Mouse (Mus musculus) ES-E14 (cell line): ENCODE results near the gene Fgd6. TPM values are rescaled to one million over a fixed set of nuclear protein-coding genes. Genes with fewer than 3 reads are reported as not detected.

Source experiments
- DNase-seq: peaks from one replicate; pipeline ENCODE4 v3.0.0-alpha.2; 2013; ENCODE audit warnings: low read depth, low spot score
- H3K27ac ChIP-seq: 2 replicates; pipeline ENCODE4 v1.5.1; 2012; ENCODE audit warnings: low read depth, mild to moderate bottlenecking, low read length, moderate library complexity, mixed read lengths; ENCODE audit not compliant: poor library complexity, insufficient read depth, severe bottlenecking
- H3K36me3 ChIP-seq: 2 replicates; pipeline ENCODE4 v1.6.1; 2012; ENCODE audit warnings: mild to moderate bottlenecking, low read length, moderate library complexity, mixed read lengths; ENCODE audit not compliant: control insufficient read depth, poor library complexity, insufficient read depth, severe bottlenecking
- H3K4me1 ChIP-seq, 2 experiments: fragments of 150-350 bp in 1 of 2; sonication (generic) in 1 of 2; 2 replicates each; pipeline ENCODE4 v1.6.1; 2012; ENCODE audit warnings: low read length in 2 of 2, mild to moderate bottlenecking in 1 of 2, mixed read lengths in 1 of 2; ENCODE audit not compliant: control insufficient read depth in 2 of 2, insufficient read depth in 2 of 2, poor library complexity in 1 of 2
- H3K4me3 ChIP-seq, 2 experiments: fragments of 150-350 bp in 1 of 2; sonication (generic) in 1 of 2; 2 replicates each; pipeline ENCODE4 v1.5.1; 2012; ENCODE audit warnings: low read length in 2 of 2, low read depth in 1 of 2, mild to moderate bottlenecking in 1 of 2, mixed read lengths in 1 of 2; ENCODE audit not compliant: insufficient read depth in 1 of 2, poor library complexity in 1 of 2, severe bottlenecking in 1 of 2
- H3K9ac ChIP-seq: 2 replicates; pipeline ENCODE4 v1.6.1; 2012; ENCODE audit warnings: low read depth, mild to moderate bottlenecking, low read length, mixed read lengths; ENCODE audit not compliant: poor library complexity, insufficient read depth, severe bottlenecking
- H3K9me3 ChIP-seq: fragments of 150-350 bp; sonication (generic); 2 replicates; pipeline ENCODE4 v1.6.1; 2012; ENCODE audit warnings: low read depth, mild to moderate bottlenecking, low read length; ENCODE audit not compliant: control insufficient read depth, insufficient read depth
- CHD2 ChIP-seq: IDR thresholded peaks from 2 replicates; pipeline ENCODE4 v1.6.1; 2014; ENCODE audit warnings: mild to moderate bottlenecking, low read depth, low read length, inconsistent platforms
- HCFC1 ChIP-seq: IDR thresholded peaks from 2 replicates; pipeline ENCODE4 v1.6.1; 2012; ENCODE audit warnings: low read length, inconsistent platforms, borderline replicate concordance; ENCODE audit not compliant: insufficient read depth
- MAFK ChIP-seq: IDR thresholded peaks from 2 replicates; pipeline ENCODE4 v1.6.1; 2014; ENCODE audit warnings: mild to moderate bottlenecking, low read depth, low read length, inconsistent platforms; ENCODE audit not compliant: insufficient read depth
- ZC3H11A ChIP-seq: IDR thresholded peaks from 2 replicates; pipeline ENCODE4 v1.6.1; 2012; ENCODE audit warnings: low read depth, mild to moderate bottlenecking, inconsistent platforms, low read length, borderline replicate concordance
- ZNF384 ChIP-seq: IDR thresholded peaks from 2 replicates; pipeline ENCODE4 v1.6.1; 2012; ENCODE audit warnings: low read depth, low read length, inconsistent platforms
- in situ Hi-C, 2 experiments: fragments of 600-800 bp; cut with MboI; formaldehyde crosslinking; loops; one replicate each; pipeline ENCODE4 v1.15.1; 2025; ENCODE audit warnings: low sequenced_read_pairs in 2 of 2, inconsistent platforms in 1 of 2; ENCODE audit not compliant: unreplicated experiment in 2 of 2
- total RNA-seq: library from RNA; depleted of rRNA; stranded (reverse); fragments of 300-350 nt; gene quantifications from 2 replicates; pipeline ENCODE4 v1.2.3, GENCODE M21; 2012

Gene Fgd6
- total RNA-seq, 1 experiment = 4.4 TPM

GRCm38 (mm10) chr10:94037196-94037595, 1.4 kb downstream of the Fgd6 start:
- Histone ChIP-seq H3K27ac (no peak overlapping the region), H3K9ac (no peak overlapping the region), H3K36me3 (no peaks in the 10 kb centered on the region), H3K4me1 (peaks cover 0 to 5% of the 10 kb centered on the region in 2 experiments; a peak in 2 of 4 replicates), H3K4me3 (peak overlapping the region in 1 of 2 experiments; percentile 100; a peak in 1 of 4 replicates), H3K9me3 (no peaks in the 10 kb centered on the region)
- no peak for TF ChIP-seq ZC3H11A
- no peak for TF ChIP-seq HCFC1
- TF ChIP-seq MAFK = no peak
- no peak for TF ChIP-seq CHD2
- no peak for TF ChIP-seq ZNF384
- no peak for DNase-seq
- in situ Hi-C loops = no loop called here

- Histone ChIP-seq H3K9me3 (no peaks in the 10 kb centered on the region), H3K36me3 (no peaks in the 10 kb centered on the region), H3K4me3 (no peak overlapping the region), H3K27ac (no peak overlapping the region), H3K4me1 (peaks cover 0 to 5% of the 10 kb centered on the region in 2 experiments; a peak in 2 of 4 replicates), H3K9ac (no peak overlapping the region)
- no peak for DNase-seq
- in situ Hi-C loops = no loop called here
- TF ChIP-seq ZC3H11A = no peak
- TF ChIP-seq CHD2 = no peak
- no peak for TF ChIP-seq MAFK
- TF ChIP-seq HCFC1 = no peak
- no peak for TF ChIP-seq ZNF384
Measured at GRCm38 (mm10) chr10:94037596-94037995, 1.8 kb downstream of the Fgd6 start.

GRCm38 (mm10) chr10:94038366-94039260, 2.8 kb downstream of the Fgd6 start:
- DNase-seq = no peak
- no peak overlapping the region for H3K27ac ChIP-seq
- TF ChIP-seq MAFK = no peak
- no peak for TF ChIP-seq CHD2
- no peak for TF ChIP-seq ZC3H11A
- no peak for TF ChIP-seq HCFC1
- TF ChIP-seq ZNF384 = no peak
- no peaks in the 10 kb centered on the region for H3K9me3 ChIP-seq
- H3K4me3 ChIP-seq = no peak overlapping the region
- no peaks in the 10 kb centered on the region for H3K36me3 ChIP-seq
- in situ Hi-C loops = no loop called here
- no peak overlapping the region for H3K9ac ChIP-seq
- H3K4me1 ChIP-seq = peaks cover 0 to 5% of the 10 kb centered on the region in 2 experiments; a peak in 2 of 4 replicates

- no peak for DNase-seq
- Histone ChIP-seq H3K4me1 (peaks cover 0 to 3% of the 10 kb centered on the region in 2 experiments; a peak in 1 of 4 replicates), H3K9ac (no peak overlapping the region), H3K27ac (no peak overlapping the region), H3K36me3 (no peaks in the 10 kb centered on the region), H3K9me3 (no peaks in the 10 kb centered on the region), H3K4me3 (no peak overlapping the region)
- in situ Hi-C loops = no loop called here
- TF ChIP-seq ZC3H11A (no peak), MAFK (no peak), HCFC1 (no peak), ZNF384 (no peak), CHD2 (no peak)
Measured at GRCm38 (mm10) chr10:94043908-94044307, 8.1 kb downstream of the Fgd6 start.
